Mouse (Mus musculus): ENCODE results near the gene Cptp.
A peak's percentile ranks its signal among the peaks of the same experiment; 100 is the strongest.

The Cptp gene

GRCm38 (mm10) chr4:155869317-155870033 lies at the start of gene Cptp, which contains the start of gene Ints11:
Gene Cptp, minus strand, starts transcription at chr4:155869440.
Gene Ints11, plus strand, starts transcription at chr4:155869546.
- DNase-seq (ENCODE audit: low read depth, low spot score) = peak; percentile 83

- DNase-seq (ENCODE audit: low read depth, low spot score) = no peak
Measured at GRCm38 (mm10) chr4:155908751-155909150, 39.5 kb upstream of the Cptp start.

DNA sequence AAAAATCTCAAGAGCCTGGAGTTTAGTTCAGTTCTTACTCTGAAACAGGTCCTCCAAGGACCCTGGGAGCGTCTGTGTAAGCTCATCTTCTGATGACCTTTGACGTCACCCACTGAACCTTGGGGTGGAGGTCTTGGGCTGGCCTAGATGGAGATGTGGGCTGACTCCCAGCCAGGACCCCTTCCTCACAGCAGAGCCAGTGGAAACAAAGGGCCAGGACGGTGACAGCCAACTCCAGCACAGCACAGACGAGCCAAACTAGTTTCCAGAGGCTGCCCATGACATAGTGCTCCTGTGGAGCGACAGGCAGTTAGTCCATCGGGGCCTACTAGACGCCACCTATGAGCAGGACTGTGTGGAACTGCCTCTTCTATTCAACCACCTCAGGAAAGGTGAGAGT lies 39.0 kb upstream of the Cptp start:
- DNase-seq (ENCODE audit: low read depth, low spot score) = no peak

DNA sequence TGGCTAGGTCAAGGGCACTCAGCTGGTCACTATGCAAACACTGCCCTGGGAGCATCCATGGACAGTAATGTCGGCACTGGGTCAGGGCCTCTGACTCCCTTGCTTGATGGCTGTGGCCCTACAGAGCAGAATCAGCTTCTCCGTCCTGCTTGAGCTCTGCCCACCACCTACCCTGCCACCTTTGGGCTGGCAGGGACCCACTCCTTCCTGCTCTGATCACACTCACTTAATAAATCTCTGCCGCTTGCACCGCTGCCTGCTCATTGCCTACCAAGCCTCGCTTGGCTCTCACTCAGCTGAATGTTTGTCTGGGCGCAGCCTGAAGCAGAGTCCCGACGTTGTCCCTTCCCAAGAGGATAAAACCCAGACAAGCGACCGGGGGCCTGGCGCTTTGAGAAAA lies 37.8 kb upstream of the Cptp start:
- no peak for DNase-seq (ENCODE audit: low read depth, low spot score)

GRCm38 (mm10) chr4:155906125-155906524 lies 36.9 kb upstream of the Cptp start:
- DNase-seq (ENCODE audit: low read depth, low spot score) = no peak

GRCm38 (mm10) chr4:155905634-155906033 lies 36.4 kb upstream of the Cptp start:
- DNase-seq (ENCODE audit: low read depth, low spot score) = no peak

- no peak for DNase-seq (ENCODE audit: low read depth, low spot score)
Measured at GRCm38 (mm10) chr4:155904318-155905102, 35.3 kb upstream of the Cptp start.

- no peak for DNase-seq (ENCODE audit: low read depth, low spot score)
Measured at GRCm38 (mm10) chr4:155903246-155903645, 34.0 kb upstream of the Cptp start.

GRCm38 (mm10) chr4:155901205-155901604 lies 32.0 kb upstream of the Cptp start:
- DNase-seq (ENCODE audit: low read depth, low spot score) = no peak

- no peak for DNase-seq (ENCODE audit: low read depth, low spot score)
Measured at GRCm38 (mm10) chr4:155899355-155899754, 30.1 kb upstream of the Cptp start.

- DNase-seq (ENCODE audit: low read depth, low spot score) = no peak
Measured at GRCm38 (mm10) chr4:155898318-155898717, 29.1 kb upstream of the Cptp start.

GRCm38 (mm10) chr4:155896461-155896860 lies 27.2 kb upstream of the Cptp start:
- no peak for DNase-seq (ENCODE audit: low read depth, low spot score)

- DNase-seq (ENCODE audit: low read depth, low spot score) = no peak
Measured at GRCm38 (mm10) chr4:155895826-155896225, 26.6 kb upstream of the Cptp start.

GRCm38 (mm10) chr4:155895216-155895615 lies 26.0 kb upstream of the Cptp start:
- no peak for DNase-seq (ENCODE audit: low read depth, low spot score)

GRCm38 (mm10) chr4:155894311-155894881 lies 25.2 kb upstream of the Cptp start:
- DNase-seq (ENCODE audit: low read depth, low spot score) = no peak

GRCm38 (mm10) chr4:155893212-155893690 lies 24.0 kb upstream of the Cptp start:
- DNase-seq (ENCODE audit: low read depth, low spot score) = no peak

DNA sequence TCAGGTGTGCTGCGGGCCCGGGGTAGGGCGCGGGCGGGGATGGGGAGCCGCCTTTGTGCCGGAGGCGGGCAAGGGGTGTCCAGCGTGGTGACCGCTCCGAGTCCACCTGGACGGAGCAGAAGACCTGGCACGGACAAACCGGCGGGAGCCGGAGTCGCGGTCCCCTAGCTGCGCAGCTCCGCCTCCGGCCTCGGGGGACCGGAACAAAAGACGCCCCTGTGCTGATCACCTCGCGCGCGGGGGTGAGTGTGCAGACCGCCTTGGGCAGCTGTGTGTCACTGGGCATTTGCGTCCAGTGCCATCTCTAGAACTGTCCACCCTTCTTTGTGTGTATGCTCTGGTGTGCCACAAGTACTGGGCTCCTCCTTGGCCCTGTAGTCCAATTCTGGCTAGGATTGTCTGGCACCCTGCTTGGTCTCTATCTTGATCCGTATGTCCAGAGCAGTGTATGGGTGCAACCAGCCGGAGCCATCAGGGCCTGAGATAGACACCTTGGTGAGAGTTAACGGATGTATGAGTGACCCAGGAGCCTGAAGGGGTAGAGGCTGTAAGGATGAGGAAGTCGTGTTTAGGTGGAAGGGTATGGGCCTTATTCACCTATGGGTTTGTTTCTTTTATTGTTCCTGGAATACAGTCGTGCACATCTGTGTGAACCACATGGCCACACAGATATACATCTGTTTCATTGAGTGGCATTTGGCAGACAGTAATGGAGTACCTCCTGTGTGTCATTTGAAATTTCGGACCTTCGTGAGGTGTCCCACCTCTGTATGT lies 23.4 kb upstream of the Cptp start:
- no peak for DNase-seq (ENCODE audit: low read depth, low spot score)

DNA sequence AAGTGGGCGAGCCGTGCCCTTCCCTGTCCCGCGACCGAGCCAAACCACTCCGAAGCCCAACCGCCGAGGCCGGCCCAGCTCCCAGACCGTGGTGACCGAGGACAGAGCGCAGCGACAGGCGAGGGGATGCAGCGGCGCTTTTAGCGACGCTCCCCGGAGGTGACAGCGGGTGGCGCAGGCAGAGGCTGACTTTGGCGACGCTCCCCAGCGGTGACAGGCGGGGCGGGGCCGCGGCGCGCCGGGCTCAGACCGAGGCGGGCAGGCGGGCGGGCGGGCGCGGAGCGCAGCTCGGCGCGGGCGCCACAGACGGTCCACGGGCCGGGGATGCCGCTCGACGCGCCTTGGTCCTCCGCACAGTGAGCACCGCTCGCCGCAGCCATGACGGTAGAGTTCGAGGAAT lies 22.8 kb upstream of the Cptp start:
- no peak for DNase-seq (ENCODE audit: low read depth, low spot score)

DNA sequence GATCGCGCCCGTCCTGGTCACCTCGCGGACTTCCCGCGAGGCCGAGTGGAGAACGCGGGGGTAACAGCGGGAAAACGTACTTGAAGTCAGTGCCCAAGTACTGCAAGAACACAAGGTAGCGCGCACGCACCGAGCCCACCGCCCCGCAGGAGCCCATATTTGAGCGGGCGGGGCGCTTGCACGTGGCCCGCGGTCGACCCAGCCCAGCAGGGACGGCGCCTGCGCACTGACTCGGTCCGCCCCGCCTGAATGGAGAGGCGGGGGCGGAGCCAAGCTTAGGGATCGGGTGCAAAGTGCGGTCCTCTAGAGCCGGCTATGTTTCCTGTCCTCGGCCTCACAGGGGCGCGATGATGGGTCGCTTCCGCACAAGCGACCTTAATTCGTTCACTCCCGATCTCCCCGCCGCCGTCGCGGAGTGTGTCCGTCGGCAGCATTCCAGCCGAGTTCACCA lies 22.3 kb upstream of the Cptp start, which contains the start of the genes Pusl1 and Acap3:
Gene Pusl1, minus strand, starts transcription at position 231 of the 451 bp plus-strand sequence.
Gene Acap3, plus strand, starts transcription at position 272 of the 451 bp plus-strand sequence.
- peak; percentile 85 for DNase-seq (ENCODE audit: low read depth, low spot score)

- no peak for DNase-seq (ENCODE audit: low read depth, low spot score)
Measured at GRCm38 (mm10) chr4:155891011-155891471, 21.8 kb upstream of the Cptp start.

- DNase-seq (ENCODE audit: low read depth, low spot score) = no peak
Measured at GRCm38 (mm10) chr4:155889316-155889715, 20.1 kb upstream of the Cptp start.
